Mouse (Mus musculus) T-helper 17 cell (primary cell): ENCODE data around the gene Gm26566.

ENCODE experiments used
- in situ Hi-C, 2 experiments: fragments of 300-600 bp; cut with MboI, MseI; formaldehyde crosslinking; loops; 1 replicate in 1 of 2; 2 replicates in 1 of 2; pipeline ENCODE4 v1.15.1; 2025; ENCODE audit warnings: high pct_unique_total_duplicates in 2 of 2

Gene Gm26566

DNA sequence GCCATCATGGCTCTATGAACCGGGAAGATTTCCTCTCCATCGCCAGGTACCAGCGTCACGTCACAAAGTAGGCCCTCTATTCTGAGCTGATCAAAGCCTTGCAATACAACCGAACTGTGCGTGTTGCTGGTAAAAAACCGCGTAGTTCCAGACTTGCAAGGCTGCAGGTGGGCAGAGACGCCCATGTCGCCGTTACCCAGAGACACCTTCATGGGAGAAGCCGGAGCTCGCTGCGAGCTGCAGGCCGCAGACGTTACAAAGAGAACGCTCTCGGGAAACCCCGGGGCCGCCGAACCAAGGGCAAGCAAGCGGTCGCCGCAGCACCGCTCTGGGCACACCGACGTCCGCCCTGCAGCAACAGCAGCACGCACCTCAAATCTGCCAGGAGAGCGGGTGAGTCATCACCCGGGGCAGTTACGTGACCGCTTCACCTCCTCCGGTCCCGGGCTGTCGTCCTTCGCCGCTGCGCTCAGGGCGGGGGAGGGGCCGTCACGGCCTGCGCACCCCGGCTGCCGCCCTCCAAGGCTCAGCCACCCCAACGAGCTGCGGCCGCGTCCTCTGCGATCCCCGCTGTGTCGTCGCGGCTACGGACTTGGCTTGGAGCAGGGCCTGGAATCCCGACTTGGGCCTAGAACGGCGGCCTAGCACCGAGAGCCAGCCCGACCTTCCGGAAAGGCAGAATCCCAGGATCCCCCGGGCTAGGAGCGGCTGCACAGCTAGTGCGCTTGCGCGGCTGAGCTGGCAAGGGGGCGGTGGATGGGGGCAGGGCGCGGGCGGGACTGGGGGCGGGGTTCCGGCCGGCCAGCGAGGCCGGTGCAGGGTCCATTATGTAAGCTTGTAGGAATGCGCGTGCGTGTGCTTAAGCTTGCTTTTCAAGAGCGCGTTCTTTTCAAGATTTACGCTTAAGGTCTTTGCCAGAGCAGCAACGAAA is at the start of gene Gm26566, which contains the start of gene Klhl9:
Gene Gm26566 (plus strand): TSS at position 15 of the 931 bp plus-strand sequence.
Gene Klhl9 (minus strand): TSS at position 675 of the 931 bp plus-strand sequence.
- in situ Hi-C loops = no loop called here

DNA sequence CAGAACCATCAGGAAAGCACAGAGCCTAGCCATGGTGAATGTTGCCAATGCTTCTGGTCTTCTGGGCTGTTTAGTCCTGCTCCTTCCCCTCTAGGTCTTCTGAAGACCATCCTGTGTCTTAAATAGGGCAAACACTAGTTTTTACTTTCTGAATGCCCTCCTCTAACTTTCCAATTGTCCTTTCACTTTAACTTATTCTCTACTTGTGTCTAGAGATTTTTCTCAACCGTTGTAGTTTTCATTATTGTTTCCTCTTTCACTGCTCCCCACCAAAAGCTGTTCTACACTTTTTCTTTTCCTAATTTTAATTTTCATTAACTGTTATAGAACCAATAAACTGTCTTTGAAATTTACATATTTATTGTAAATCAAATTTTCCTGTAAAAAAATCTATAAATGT is 44.8 kb upstream of the Gm26566 start, which contains the start of gene Ifna16:
Gene Ifna16 (minus strand): TSS at position 101 of the 400 bp plus-strand sequence.
- in situ Hi-C loops = loop anchor here in 1 of 2 experiments (25.0 kb wide), 2 partner anchors 585 to 860 kb away; no protein-coding TSS in a partner anchor

DNA sequence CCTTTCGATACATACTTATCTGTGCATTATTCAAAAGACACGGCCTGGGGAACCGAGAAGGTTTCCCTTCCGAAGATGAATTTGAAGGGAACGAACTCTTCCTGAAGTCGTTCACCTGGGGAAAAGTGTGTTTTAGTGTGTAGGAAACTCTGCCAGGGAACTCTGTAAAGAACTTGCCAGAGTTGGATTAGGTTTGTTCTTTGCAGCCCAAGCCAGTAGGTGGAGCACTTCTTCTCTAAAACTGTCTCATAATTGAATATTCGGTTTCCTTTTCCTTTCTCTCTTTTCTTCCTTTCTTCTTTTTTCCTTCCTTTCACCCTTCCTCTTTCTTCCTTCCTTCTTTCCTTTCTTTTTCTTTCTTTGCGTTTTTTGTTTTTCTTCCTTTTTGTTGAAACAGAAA is 41.2 kb upstream of the Gm26566 start:
- in situ Hi-C loops = loop anchor here in 1 of 2 experiments (25.0 kb wide), 2 partner anchors 582 to 857 kb away; no protein-coding TSS in a partner anchor

DNA sequence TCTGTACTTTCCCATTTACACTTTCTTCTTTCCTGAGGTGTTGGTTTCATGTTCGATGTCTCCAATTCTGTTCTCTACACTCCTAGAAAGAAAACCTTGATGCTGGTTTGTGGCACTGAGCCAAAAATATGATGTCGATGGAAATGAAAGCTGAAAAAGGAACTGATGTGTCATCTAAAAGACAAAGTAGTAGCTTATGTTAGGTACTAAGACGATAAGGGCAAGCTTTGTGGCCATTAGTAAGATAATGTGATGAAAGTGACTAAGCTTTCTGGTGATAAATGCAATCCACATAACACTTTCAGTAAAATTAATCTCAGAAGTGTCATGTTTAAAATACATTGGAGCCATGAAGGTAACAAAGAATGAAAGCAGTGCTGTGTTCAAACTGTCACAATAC is 40.3 kb upstream of the Gm26566 start:
- in situ Hi-C loops = loop anchor here in 1 of 2 experiments (25.0 kb wide), 2 partner anchors 581 to 856 kb away; no protein-coding TSS in a partner anchor

DNA sequence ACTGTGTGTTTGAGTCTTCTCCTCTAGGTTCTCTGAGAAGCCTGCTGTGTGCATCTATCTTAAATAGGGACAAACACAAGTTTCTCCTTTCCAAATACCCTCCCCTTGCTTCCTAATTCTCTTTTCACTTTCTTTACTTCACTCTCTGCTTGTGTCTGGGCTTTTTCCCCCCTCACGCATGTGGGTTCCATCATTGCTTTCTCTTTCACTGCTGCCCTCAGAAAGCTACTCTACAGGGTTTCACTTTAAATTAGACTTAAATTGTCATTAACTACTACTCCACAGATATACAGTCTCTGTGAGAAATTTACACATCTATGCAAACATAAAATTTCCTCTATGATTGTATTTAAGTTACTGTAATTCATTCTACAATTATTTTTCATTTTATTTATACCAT is 37.8 kb upstream of the Gm26566 start, which contains the start of gene Ifna2:
Gene Ifna2 (minus strand): TSS at position 101 of the 400 bp plus-strand sequence.
- in situ Hi-C loops = loop anchor here in 1 of 2 experiments (25.0 kb wide), 2 partner anchors 578 to 853 kb away; no protein-coding TSS in a partner anchor

DNA sequence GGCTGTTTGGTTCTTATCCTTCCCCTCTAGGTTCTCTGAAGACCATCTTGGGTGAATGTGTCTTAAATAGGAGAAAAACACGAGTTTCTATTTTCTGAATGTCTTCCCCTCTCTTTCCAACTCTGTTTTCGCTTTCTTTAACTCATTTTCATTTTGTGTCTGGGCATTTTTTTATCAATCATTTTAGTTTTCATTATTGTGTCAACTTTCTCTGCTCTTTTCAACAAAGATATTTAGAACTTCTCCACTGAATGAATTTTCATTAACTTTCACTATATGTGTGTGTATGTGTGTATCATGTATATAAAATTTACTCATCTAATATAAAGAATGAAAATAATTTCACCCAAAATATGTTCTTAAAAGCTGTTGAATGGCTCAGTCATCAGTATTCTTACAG is 30.3 kb upstream of the Gm26566 start, which contains the start of gene Ifnab:
Gene Ifnab (minus strand): TSS at position 101 of the 400 bp plus-strand sequence.
- in situ Hi-C loops = loop anchor here in 1 of 2 experiments (5.0 to 25.0 kb wide), 3 partner anchors 36 to 846 kb away; no protein-coding TSS in a partner anchor

DNA sequence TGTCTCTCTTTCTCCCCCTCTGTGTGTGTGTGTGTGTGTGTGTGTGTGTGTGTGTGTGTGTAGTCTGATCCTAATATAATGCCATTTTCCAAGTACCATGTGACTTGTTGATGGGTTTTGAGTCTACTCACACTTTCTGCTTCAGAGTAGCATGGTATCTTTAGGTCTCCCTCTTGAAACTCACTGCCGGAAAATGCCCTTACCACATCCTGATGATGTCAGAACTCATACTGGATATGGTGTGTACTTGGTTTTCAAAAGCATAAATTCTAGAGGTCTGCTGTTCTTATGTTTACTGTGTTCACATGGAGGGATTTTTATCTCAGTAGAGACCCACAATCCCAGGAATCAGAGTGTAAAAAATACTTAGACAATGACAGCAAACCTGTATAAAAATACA is 29.1 kb upstream of the Gm26566 start:
- in situ Hi-C loops = loop anchor here in 1 of 2 experiments (5.0 to 25.0 kb wide), 3 partner anchors 35 to 845 kb away; no protein-coding TSS in a partner anchor

DNA sequence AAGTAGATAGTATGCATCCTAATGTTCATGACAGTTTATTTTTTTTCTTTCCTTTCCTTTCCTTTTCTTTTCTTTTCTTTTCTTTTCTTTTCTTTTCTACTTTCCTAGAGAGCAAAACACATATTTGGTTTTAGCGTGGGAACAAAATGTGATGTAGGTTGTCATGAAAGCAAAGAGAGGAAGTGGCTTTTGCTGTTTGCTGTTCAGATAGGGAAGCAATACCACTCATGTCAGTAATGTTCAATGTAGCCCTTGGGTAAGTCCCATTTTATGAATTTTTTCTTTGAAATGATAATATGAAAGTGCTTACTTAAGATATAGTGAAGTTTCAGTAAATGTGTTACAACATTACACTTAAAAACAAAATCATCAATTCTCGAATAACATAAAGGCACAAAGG is 28.2 kb upstream of the Gm26566 start:
- in situ Hi-C loops = loop anchor here in 1 of 2 experiments (5.0 to 25.0 kb wide), 3 partner anchors 34 to 844 kb away; no protein-coding TSS in a partner anchor

DNA sequence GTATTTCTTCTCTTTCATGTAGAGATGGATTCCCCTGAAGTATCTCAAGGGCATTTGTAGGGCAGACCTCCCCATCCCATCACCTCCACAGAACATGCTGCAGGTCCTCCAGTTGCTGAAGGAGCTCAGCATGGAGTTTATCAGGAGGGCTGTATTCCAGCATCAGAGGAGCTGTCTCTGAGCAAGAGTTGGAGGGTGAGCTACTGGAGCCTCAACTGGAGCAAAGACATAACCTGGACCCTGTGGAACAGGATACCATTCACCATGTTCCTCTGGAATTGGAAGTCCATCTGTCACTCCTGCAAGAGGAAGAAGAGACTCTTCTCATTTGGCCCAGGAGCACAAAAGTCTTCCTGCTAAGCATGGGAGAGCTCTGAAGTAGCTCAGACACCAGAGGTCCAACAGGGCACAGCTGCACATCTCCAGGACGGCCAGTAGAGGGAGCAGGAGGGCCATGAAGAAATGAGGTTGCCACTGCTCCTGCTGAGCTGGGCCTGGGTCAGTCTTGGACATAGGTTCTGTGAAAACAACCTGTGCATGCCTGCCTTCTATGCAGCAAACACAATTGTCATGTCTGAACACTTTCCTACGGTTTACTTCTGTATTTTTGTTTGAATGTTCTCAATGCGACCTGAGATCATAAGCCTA is 25.2 kb upstream of the Gm26566 start:
- in situ Hi-C loops = loop anchor here (5.0 to 25.0 kb wide), 3 partner anchors 41 to 841 kb away; no protein-coding TSS in a partner anchor

DNA sequence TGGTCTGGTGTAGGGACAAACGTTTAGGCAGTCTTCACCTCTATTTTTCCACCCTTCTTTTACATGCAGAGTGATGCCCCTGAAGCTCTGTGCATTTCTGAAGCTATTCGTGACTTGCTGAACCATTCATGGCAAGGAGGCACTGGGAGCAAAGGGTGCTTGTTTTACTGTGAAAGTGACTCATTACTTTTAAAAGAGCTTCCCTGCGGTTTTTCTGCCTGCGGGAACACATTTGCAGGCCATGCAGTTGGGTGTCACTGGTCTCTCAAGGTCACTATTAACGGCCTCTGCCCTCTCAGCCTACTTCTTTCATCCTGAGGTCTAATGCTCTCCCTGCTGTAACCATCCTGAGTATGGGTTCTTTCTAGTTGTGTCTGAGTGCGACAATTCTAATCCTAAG is 24.5 kb upstream of the Gm26566 start:
- in situ Hi-C loops = loop anchor here (5.0 to 25.0 kb wide), 3 partner anchors 40 to 840 kb away; no protein-coding TSS in a partner anchor

DNA sequence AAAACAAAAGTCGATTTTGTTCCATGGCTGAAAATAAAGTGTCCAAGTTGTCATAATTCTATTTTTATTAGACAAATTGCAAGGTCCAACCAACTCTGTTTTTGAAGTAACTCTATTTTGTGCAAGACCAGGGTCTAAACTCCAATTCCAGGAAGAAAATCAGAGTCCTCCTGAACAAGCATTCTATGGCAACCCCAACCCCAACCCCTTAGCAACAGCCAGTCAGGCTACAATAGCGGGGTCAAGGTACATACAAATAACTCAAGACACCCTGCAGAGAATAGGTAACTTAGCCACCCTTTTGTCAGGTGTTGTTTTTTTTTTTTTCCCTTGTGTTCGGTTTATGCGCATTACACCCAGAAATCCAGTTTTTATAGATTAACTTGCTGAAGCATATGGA is 23.9 kb upstream of the Gm26566 start:
- in situ Hi-C loops = loop anchor here (5.0 to 25.0 kb wide), 3 partner anchors 40 to 840 kb away; no protein-coding TSS in a partner anchor

DNA sequence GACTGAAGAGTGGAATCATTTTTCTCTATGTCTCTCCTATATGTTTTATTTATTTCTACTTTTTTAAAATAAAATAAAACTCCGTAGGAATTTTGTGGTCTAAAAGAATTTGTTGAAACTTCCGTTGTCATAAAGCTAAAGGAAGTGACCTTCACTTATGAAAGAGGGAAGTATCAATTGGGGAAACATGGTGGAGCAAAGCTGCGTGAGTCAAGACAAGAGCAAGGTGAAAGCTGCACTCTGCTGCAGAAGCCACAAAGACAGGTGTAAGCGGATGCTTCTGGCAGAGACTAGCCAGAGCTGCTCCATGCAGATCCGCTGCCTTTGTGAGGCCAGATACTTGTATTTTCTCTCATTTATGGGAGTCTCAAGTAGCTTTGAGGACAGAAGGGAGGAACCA is 22.8 kb upstream of the Gm26566 start:
- in situ Hi-C loops = loop anchor here (5.0 to 25.0 kb wide), 3 partner anchors 39 to 839 kb away; no protein-coding TSS in a partner anchor

DNA sequence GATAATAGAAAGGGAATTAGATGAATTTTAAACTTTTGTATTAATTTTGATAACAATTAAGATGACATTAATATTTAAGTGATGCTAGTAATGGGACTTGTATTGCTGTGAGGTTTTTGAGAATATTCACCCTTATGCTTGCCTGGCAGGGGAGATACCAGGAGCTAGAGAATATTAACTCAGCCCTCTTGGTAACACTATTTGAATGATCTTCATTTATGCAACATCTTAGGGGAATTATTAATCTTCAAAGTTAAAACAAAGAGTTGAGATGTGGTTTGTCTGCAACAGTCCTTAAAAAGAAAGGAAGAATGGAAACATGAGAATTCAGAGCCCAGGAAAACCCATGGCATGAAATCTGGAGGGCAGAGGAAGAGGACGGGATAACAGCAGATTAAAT is 22.3 kb upstream of the Gm26566 start:
- in situ Hi-C loops = loop anchor here (5.0 to 25.0 kb wide), 3 partner anchors 38 to 838 kb away; no protein-coding TSS in a partner anchor

DNA sequence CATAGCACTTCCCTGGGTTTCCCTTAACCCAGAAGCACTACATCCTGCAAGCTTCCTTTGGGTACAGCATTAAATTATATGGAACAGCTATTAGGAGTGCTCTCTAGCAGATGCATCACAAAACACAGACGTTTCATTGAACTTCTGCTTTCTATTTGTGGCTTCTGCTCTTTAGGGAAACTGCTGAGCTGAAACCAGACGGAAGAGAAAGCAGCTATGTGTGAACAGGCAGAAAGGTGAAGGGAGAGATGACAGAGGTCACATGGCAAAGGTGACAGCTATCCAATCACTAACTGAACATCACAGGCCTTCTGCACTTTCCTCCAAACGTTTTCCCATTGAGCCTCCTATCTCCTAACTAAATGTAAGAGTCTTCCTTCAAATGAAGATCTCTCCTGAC is 15.7 kb upstream of the Gm26566 start:
- in situ Hi-C loops = no loop called here

DNA sequence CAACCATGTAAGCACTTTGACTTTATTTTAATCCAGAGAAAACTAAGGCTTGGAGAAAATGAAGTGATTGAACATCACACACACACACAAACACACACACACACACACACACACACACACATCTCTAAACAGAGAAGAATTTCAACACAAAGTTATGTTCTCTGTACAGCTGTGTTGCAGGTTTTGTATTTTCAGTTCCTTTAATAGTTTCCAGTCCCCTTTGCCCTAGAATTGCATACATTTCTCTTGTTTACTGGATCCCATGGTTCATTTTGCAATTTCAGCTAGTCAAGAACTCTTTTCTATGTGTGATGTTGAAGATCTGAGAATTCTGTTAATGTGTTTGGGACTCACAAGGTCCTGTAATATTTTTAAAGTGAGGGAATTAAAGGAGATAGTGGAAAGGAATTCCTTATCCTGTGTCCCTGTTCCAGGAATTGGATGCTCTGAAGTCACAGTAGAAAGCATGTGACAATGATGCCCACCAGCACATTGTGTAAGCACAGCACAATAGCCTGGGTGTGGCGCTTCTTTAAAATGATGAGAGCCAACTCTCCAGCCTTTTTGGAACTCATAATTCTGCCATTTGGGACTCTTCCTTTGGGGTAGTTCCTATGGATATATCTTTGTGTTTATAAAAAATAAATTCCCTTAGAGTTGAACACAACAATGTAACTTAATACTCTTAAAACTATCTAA is 14.3 kb upstream of the Gm26566 start:
- in situ Hi-C loops = no loop called here

DNA sequence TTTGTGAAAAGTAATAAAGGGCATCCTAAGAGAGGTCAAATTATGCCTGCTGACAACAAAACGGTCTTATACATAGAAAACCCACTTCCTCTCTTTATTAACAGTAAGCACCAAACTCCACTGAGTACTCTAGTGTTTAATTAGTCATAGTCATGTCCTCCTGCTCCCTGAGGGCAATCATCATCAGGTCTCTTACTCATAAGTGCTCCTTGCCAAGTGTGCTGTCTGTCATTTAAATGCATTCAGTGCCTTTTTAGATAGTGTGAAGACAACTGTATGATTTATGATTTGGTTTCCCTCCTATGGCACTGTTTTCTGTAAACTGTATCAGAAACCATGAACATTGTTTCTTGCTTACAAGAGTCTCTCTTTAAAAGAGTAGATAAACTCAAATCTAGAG is 7.3 kb upstream of the Gm26566 start:
- in situ Hi-C loops = loop anchor here in 1 of 2 experiments (10.0 kb wide), 1 partner anchor 811 kb away; no protein-coding TSS in a partner anchor

DNA sequence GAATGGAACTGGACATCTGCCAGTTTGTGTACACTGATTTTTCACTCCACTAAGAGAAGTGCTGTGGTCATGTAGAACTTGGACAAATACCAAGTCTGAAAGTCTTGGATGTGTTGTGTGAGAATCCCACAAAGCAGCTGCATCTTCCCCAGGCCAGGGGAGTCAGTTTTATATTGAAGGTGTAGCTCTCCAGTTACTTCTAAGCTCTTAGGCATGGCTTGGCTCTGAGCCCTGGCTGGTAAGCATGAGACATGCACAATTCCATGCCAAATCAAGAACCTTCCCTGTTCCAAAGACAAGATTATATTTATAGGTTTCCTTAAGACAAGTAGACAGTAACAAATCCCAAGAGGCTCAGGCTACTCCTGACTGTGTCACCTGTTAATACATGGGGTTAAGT is 6.5 kb upstream of the Gm26566 start:
- in situ Hi-C loops = loop anchor here in 1 of 2 experiments (10.0 kb wide), 1 partner anchor 810 kb away; no protein-coding TSS in a partner anchor

DNA sequence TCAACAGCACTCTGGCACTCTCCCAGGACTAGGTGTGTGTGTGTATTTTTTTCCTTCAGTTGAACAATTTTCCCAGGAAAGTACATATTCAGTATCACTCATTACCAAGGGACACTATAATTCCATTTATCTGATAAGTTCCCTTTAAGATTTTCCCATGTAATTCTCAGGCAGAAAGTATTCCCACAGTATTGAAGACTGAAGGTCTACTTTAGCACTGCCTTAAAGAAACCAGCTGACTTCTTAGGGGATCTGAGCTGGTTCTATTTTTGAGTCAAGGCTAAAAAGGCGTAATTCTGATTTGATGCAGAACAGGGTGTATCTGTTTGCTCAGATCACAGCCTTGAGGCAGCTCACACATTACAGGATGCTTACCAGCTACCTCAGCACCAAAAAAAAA is 2.9 kb upstream of the Gm26566 start:
- in situ Hi-C loops = loop anchor here in 1 of 2 experiments (10.0 kb wide), 1 partner anchor 806 kb away; no protein-coding TSS in a partner anchor

DNA sequence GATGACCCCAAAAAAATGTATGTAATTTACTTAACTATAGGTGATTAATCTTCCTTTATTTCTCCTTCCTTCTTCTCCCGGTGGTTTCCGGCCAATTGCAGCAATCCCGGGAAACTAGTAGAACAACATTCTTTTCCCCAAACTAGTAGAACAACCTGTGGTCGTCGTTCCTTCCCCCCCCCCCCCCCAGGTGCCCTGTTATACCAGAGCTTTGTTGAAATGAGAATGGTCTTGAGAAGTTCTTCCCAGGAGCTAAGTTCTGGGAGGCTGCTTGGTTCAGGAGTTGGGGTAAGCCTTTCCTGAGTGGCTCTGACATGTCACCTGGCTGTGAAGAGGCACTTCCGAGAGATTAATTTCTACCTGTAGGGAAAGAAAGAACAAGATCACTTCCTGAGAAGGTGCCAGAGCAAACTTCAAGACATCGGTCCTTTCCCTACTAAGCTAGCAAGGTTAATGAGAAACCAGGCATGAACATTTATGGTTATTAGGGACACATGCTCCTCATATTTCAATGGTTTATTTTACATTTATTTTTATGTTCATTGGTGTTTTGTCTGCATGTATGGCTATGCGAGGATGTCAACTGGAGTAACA is 2.0 kb downstream of the Gm26566 start:
- in situ Hi-C loops = no loop called here

DNA sequence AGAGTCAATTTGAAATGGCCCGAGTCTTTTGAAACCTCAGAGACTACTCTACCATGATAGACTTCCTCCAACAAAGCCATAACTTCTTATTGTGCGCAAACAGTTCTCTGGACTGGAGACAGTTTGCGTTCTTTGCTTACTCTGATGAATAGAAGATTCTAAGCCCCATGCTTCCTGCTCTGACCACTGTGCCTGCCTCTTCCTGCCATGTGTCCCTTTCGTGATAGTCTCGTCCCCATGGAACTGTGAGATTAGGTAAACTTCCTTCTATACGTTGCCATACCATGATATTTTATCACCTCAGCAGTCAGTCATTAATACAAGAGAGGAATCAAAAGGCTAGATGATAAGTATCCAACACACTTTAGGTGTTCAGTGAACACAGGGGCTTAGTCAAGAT is 5.1 kb downstream of the Gm26566 start:
- in situ Hi-C loops = loop anchor here in 1 of 2 experiments (5.0 kb wide), 1 partner anchor 34 kb away; the partner anchor contains the start of gene Ifnab
